ENCODE assay signal across 17 mouse cellular contexts in the genomic region with DNA sequence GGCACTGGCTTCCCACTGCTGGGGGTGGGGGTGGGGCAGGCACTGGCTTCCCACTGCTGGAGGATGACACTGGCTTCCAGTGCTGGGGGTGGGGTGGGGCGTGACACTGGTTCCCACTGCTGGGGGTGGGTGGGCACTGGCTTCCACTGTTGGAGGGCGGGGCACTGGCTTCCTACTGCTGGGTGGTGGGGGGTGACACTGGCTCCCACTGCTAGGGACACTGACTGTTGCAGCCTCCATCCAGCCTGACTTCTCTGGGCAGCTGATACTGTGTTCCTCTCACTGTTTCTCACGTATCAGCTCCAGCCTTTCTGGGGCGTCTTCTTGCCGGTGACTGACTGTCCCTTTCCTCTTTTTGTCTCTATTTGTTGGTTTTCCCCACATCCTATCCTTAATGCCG. TPM values are rescaled to one million over a fixed set of nuclear protein-coding genes. Genes with fewer than 3 reads are reported as not detected.
DNase-seq lines count a peak whose midpoint lies in the region; ATAC-seq and TF ChIP-seq lines count a peak whose summit lies in the region.
"Had no signal": no experiment of that assay in that cellular context is flagged by ENCODE, and none has a peak within 500 bp of the region (broad histone marks: within the 10 kb centered on the region; RNA-seq: fewer than 3 reads in every experiment).

No protein-coding gene starts in this region.

- no peak overlapping the region for H3K9ac ChIP-seq in hindbrain, embryonic 11.5 days (ENCODE audit: low read depth, low read length)
- no peak overlapping the region for H3K9ac ChIP-seq in hindbrain, embryonic 16.5 days (ENCODE audit: low read depth, low read length)
- H3K9ac ChIP-seq in liver, embryonic 12.5 days: no peak overlapping the region
- no peak overlapping the region for H3K9ac ChIP-seq in heart, adult 2 months (ENCODE audit: low read depth, low read length)
- H3K9ac ChIP-seq: embryonic facial prominence, embryonic 15.5 days; kidney, embryonic 15.5 days; neural tube, embryonic 12.5 days had no signal

- H3K4me1 ChIP-seq in hindbrain, embryonic 11.5 days (replicated peaks; ENCODE audit: control insufficient read depth, insufficient read depth, low read length): no peaks in the 10 kb centered on the region
- H3K4me1 ChIP-seq in hindbrain, embryonic 16.5 days (ENCODE audit: control insufficient read depth, insufficient read depth, low read depth, low read length): peaks cover 8% of the 10 kb centered on the region; the same call in 1 of the 2 replicates
- peaks cover 16% of the 10 kb centered on the region for H3K4me1 ChIP-seq in liver, embryonic 12.5 days
- H3K4me1 ChIP-seq in heart, adult 2 months (ENCODE audit: control insufficient read depth, insufficient read depth, low read length): peaks cover 4% of the 10 kb centered on the region

- no peak for TF ChIP-seq EP300 in heart, adult 2 months (IDR thresholded peaks at IDR 0.05; ENCODE audit: insufficient read depth, low read depth, low read length)

- no peak for DNase-seq in hindbrain, embryonic 11.5 days (ENCODE audit: low spot score)
- DNase-seq in ES-CJ7 (ENCODE audit: low read depth, low spot score) (peak; percentile 25), ZHBTc4 (ENCODE audit: low read depth, low spot score) (peak; percentile 31)
- DNase-seq in heart, adult 2 months: no peak
- no peak for DNase-seq in thymus, postnatal 4 days
- DNase-seq: adrenal gland, postnatal 25 days; embryo, embryonic 11 days; gastrocnemius, postnatal 25 days; kidney, postnatal 4 days; layer of hippocampus, adult 9-11 months; lung, postnatal 10 days had no signal

- intact Hi-C loops in heart, adult 2 months (cut with DNase I): no loop called here

- no peaks in the 10 kb centered on the region; the same call in 1 of the 2 replicates for H3K79me2 ChIP-seq in heart, adult 2 months (replicated peaks; ENCODE audit: control insufficient read depth, insufficient read depth, low read length)

- H3K27me3 ChIP-seq in hindbrain, embryonic 11.5 days (ENCODE audit: control insufficient read depth, insufficient read depth, low read length): no peaks in the 10 kb centered on the region
- H3K27me3 ChIP-seq in hindbrain, embryonic 16.5 days (replicated peaks; ENCODE audit: control insufficient read depth, insufficient read depth, low read length): no peaks in the 10 kb centered on the region
- no peaks in the 10 kb centered on the region for H3K27me3 ChIP-seq in liver, embryonic 12.5 days (replicated peaks)
- H3K27me3 ChIP-seq in heart, adult 2 months (ENCODE audit: control insufficient read depth, insufficient read depth, low read length): no peaks in the 10 kb centered on the region
- H3K27me3 ChIP-seq: embryonic facial prominence, embryonic 15.5 days; kidney, embryonic 15.5 days; neural tube, embryonic 12.5 days had no signal

- no peak overlapping the region for H3K27ac ChIP-seq in hindbrain, embryonic 11.5 days (ENCODE audit: low read depth, low read length)
- H3K27ac ChIP-seq in hindbrain, embryonic 16.5 days (ENCODE audit: low read depth, low read length): no peak overlapping the region
- no peak overlapping the region for H3K27ac ChIP-seq in liver, embryonic 12.5 days
- no peak overlapping the region for H3K27ac ChIP-seq in heart, adult 2 months
- H3K27ac ChIP-seq: embryonic facial prominence, embryonic 15.5 days; kidney, embryonic 15.5 days; neural tube, embryonic 12.5 days had no signal

- no peak overlapping the region for H3K4me3 ChIP-seq in hindbrain, embryonic 11.5 days (ENCODE audit: low read depth, low read length)
- no peak overlapping the region for H3K4me3 ChIP-seq in hindbrain, embryonic 16.5 days (ENCODE audit: low read length)
- H3K4me3 ChIP-seq in liver, embryonic 12.5 days: no peak overlapping the region
- no peak overlapping the region for H3K4me3 ChIP-seq in heart, adult 2 months
- H3K4me3 ChIP-seq: embryonic facial prominence, embryonic 15.5 days; kidney, embryonic 15.5 days; neural tube, embryonic 12.5 days had no signal

- no peaks in the 10 kb centered on the region for H3K9me3 ChIP-seq in hindbrain, embryonic 11.5 days (ENCODE audit: control insufficient read depth, low read length)
- H3K9me3 ChIP-seq in hindbrain, embryonic 16.5 days (ENCODE audit: control insufficient read depth, low read length): no peaks in the 10 kb centered on the region
- H3K9me3 ChIP-seq in liver, embryonic 12.5 days (replicated peaks): no peaks in the 10 kb centered on the region
- H3K9me3 ChIP-seq: embryonic facial prominence, embryonic 15.5 days had no signal

- ATAC-seq in hindbrain, embryonic 11.5 days (ENCODE audit: low FRiP score): 0 out of 2 replicates have a peak, but pooled peaks have one; percentile 23
- no peak for ATAC-seq in hindbrain, embryonic 16.5 days
- peak; percentile 43; the same call in 1 of the 2 replicates for ATAC-seq in liver, embryonic 12.5 days
- ATAC-seq: inflammation-experienced regulatory T-cells, adult 6 months had no signal

- H3K4me2 ChIP-seq in hindbrain, embryonic 11.5 days (replicated peaks; ENCODE audit: low read depth, low read length): no peak overlapping the region
- no peak overlapping the region for H3K4me2 ChIP-seq in hindbrain, embryonic 16.5 days (ENCODE audit: low read length)
- no peak overlapping the region for H3K4me2 ChIP-seq in liver, embryonic 12.5 days
- H3K4me2 ChIP-seq: embryonic facial prominence, embryonic 15.5 days; kidney, embryonic 15.5 days; neural tube, embryonic 12.5 days had no signal

- TF ChIP-seq POLR2A in heart, adult 2 months (IDR thresholded peaks at IDR 0.05; ENCODE audit: insufficient read depth, low read depth, low read length): no peak

- 94% methylated on average over 4 of the region's 6 CpGs for WGBS in hindbrain, embryonic 11.5 days
- WGBS in hindbrain, embryonic 16.5 days: 81% methylated on average over 6 of the region's 6 CpGs
- WGBS in liver, embryonic 12.5 days (ENCODE audit: insufficient replicate concordance): 73% methylated on average over 6 of the region's 6 CpGs
- 71% methylated on average over 5 of the region's 6 CpGs for WGBS in heart, adult 2 months

- TF ChIP-seq CTCF in heart, adult 2 months (IDR thresholded peaks at IDR 0.05): no peak

- H3K36me3 ChIP-seq in hindbrain, embryonic 11.5 days (ENCODE audit: control insufficient read depth, insufficient read depth, low read length): no peaks in the 10 kb centered on the region
- H3K36me3 ChIP-seq in hindbrain, embryonic 16.5 days (ENCODE audit: control insufficient read depth, insufficient read depth, low read length): no peaks in the 10 kb centered on the region
- H3K36me3 ChIP-seq in liver, embryonic 12.5 days: no peaks in the 10 kb centered on the region
- H3K36me3 ChIP-seq in heart, adult 2 months (ENCODE audit: control insufficient read depth, insufficient read depth, low read length): no peaks in the 10 kb centered on the region
- H3K36me3 ChIP-seq: embryonic facial prominence, embryonic 15.5 days; neural tube, embryonic 12.5 days had no signal

RNA-seq across cellular contexts. Expression of a gene that starts 53.6 kb away (rescaled TPM):
- 19.5 and 21.1 TPM in 2 replicates for polyA plus RNA-seq in hindbrain, embryonic 11.5 days (2014; fragmentation: Nextera tagmentation; extraction: Ambion mirVana)
- polyA plus RNA-seq in hindbrain, embryonic 16.5 days (2015; fragmentation: Nextera tagmentation; extraction: Ambion mirVana): 18.7 and 25.1 TPM in 2 replicates
- 16.9 and 17.1 TPM in 2 replicates for polyA plus RNA-seq in liver, embryonic 12.5 days (2016; fragmentation: Nextera tagmentation; extraction: Ambion mirVana)
- 10 to 100 TPM; 18.8 to 19.0 TPM for total RNA-seq in heart, adult 2 months (2021)
- 21.6 and 23.6 TPM in 2 replicates for polyA plus RNA-seq in heart, adult 2 months (2012; rRNA removed)

Comparison
In these comparisons a context has a peak if more than half of its experiments do, and no peak if none do; other contexts are left out.
1. DNase-seq: peak in ES-CJ7 (single experiment) and ZHBTc4 (single experiment); none in hindbrain, embryonic 11.5 days (single experiment), heart, adult 2 months (0 of 2) and thymus, postnatal 4 days (single experiment).